Mouse (Mus musculus) stomach, postnatal 0 days (tissue): ENCODE data around the gene Col4a3bp.

Experiments
- CTCF ChIP-seq: IDR thresholded peaks from 2 replicates; pipeline ENCODE4 v1.5.1; 2016; ENCODE audit warnings: antibody characterized with exemption, low read depth, mild to moderate bottlenecking, moderate library complexity
- EP300 ChIP-seq: optimal IDR thresholded peaks from 2 replicates; pipeline ENCODE3; 2016; ENCODE audit warnings: antibody characterized with exemption

GRCm38 (mm10) chr13:96574170-96574569, 31.8 kb downstream of the Col4a3bp start:
- TF ChIP-seq CTCF (no peak), EP300 (peak; percentile 90)
